ENCODE assay signal across 1 mouse cellular context in genomic region chr5:20929669-20930151, GRCm38 (mm10).
A peak's percentile ranks its signal among the peaks of the same experiment; 100 is the strongest.
TF ChIP-seq lines count a peak whose summit lies in the region.

No protein-coding gene starts in this region.

TF ChIP-seq in CH12.LX, 34 proteins besides CTCF, POLR2A, EP300 and RAD21:
- TF ChIP-seq ETS1 (conservative IDR thresholded peaks at IDR 0.05; ENCODE audit: low read depth, low read length) (peak; percentile 56; the same call in 1 of the 2 replicates), MAZ (IDR thresholded peaks at IDR 0.05; ENCODE audit: low read depth, low read length) (no peak)
TF ChIP-seq in CH12.LX: peak in this region for 1.
